Mouse (Mus musculus): ENCODE data around the gene Spata31d1a. TPM values are rescaled to one million over a fixed set of nuclear protein-coding genes. Genes with fewer than 3 reads are reported as not detected.

The Spata31d1a gene
- polyA plus RNA-seq, 1 experiment from 2014 or later = not detected

DNA sequence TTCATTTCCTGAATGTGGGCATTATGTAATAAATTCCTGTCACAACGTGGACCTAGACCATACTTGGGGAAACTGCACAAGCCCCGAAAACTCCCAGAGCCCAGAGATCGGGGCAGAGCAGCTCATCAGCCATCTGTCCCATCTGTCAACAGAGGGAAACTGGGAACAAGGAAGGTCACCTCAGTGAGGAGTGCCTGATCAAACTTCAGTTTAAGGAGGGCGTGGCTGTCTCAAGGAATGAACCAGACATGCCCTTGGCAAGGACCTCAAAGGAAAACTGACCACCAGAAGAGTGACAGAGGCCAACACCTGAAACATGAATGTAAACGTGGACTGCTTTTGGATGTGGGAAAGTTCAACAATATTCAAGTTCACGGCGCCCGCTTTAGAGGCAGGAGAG, 48.7 kb downstream of the Spata31d1a start:
- ATAC-seq (ENCODE audit: insufficient read depth, low FRiP score, low read depth) = no peak
- no peak overlapping the region for H3K27ac ChIP-seq
- peaks cover 10% of the 10 kb centered on the region for H3K36me3 ChIP-seq
- WGBS = 74% methylated on average over 8 of the region's 8 CpGs
- H3K27me3 ChIP-seq (replicated peaks) = no peaks in the 10 kb centered on the region
- H3K4me1 ChIP-seq = peaks cover 5% of the 10 kb centered on the region; the same call in 1 of the 2 replicates
- H3K4me3 ChIP-seq (replicated peaks) = no peak overlapping the region
- H3K4me2 ChIP-seq = no peak overlapping the region
- H3K9ac ChIP-seq = no peak overlapping the region
- H3K9me3 ChIP-seq = no peaks in the 10 kb centered on the region

DNA sequence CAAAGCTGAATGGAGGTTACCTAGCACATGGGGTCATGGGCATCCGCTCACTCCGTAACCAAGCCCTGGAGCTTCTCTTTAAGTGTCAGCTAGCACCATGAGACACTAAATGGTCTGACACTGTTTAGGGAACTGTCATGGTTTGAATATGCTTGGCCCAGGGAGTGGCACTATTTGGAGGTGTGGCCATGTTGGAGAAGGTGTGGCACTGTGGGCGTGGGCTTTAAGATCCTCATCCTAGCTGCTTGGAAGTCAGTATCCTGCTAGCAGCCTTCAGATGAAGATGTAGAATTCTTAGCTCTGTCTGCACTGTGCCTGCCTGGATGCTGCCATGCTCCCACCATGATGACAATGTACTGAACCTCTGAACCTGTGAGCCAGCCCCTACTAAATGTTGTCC, 49.8 kb downstream of the Spata31d1a start:
- Histone ChIP-seq H3K27me3 (replicated peaks) (no peaks in the 10 kb centered on the region), H3K36me3 (peaks cover 10% of the 10 kb centered on the region), H3K4me1 (peaks cover 5% of the 10 kb centered on the region; the same call in 1 of the 2 replicates), H3K4me2 (no peak overlapping the region), H3K9ac (no peak overlapping the region), H3K9me3 (no peaks in the 10 kb centered on the region), H3K27ac (no peak overlapping the region), H3K4me3 (replicated peaks) (no peak overlapping the region)
- 98% methylated on average over 3 of the region's 3 CpGs for WGBS
- no peak for ATAC-seq (ENCODE audit: insufficient read depth, low FRiP score, low read depth)

DNA sequence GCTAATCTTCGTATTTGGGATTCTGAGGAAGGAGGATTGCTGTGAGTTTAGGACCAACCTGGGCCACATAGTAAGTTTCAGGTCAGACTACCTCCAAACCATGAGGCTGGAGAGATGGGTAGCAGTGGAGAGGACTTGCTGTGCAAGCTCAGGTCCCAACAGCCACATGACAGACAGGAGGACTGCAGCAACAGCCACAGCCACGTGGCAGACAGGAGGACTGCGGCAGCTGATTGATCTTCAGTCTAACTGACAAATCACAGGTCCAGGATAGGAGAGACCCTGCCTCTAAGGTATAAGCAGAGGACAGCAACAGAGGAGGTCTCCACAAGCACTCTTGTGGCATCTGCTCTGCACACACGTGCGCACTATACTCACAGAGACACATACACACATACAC, 52.3 kb downstream of the Spata31d1a start:
- Histone ChIP-seq H3K9ac (no peak overlapping the region), H3K27me3 (replicated peaks) (no peaks in the 10 kb centered on the region), H3K4me1 (peaks cover 11% of the 10 kb centered on the region; the same call in 1 of the 2 replicates), H3K4me2 (no peak overlapping the region), H3K27ac (no peak overlapping the region), H3K36me3 (peaks cover 5% of the 10 kb centered on the region), H3K4me3 (replicated peaks) (no peak overlapping the region), H3K9me3 (no peaks in the 10 kb centered on the region)
- 74% methylated on average over 5 of the region's 5 CpGs for WGBS
- no peak for ATAC-seq (ENCODE audit: insufficient read depth, low FRiP score, low read depth)

DNA sequence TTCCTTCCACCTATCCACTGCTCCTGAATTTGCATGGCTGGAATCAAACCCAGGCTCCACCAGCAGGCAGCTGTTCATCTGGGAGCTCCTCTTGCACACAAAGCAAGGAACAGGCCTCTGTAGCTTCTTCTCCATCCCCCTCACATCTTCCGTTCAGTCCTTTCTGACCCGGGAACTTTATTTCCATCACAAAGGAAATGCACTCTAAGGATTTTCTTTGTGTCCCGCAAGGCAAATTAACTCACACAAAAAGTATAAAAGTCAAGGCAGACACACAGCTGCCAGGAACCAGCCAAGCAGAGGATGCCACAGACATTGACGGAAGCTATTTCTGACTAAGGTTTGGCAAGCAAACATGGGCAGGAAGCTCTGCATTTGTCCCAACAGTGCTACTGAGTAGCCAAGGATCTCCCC, 53.1 kb downstream of the Spata31d1a start:
- no peak overlapping the region for H3K4me3 ChIP-seq (replicated peaks)
- H3K9ac ChIP-seq = no peak overlapping the region
- H3K4me2 ChIP-seq = no peak overlapping the region
- ATAC-seq (ENCODE audit: insufficient read depth, low FRiP score, low read depth) = no peak
- H3K27ac ChIP-seq = peak overlapping the region; percentile 11; the same call in 1 of the 2 replicates
- H3K36me3 ChIP-seq = peaks cover 2% of the 10 kb centered on the region
- H3K27me3 ChIP-seq (replicated peaks) = no peaks in the 10 kb centered on the region
- no peaks in the 10 kb centered on the region for H3K9me3 ChIP-seq
- peaks cover 12% of the 10 kb centered on the region; the same call in 1 of the 2 replicates for H3K4me1 ChIP-seq
- 72% methylated on average over 4 of the region's 4 CpGs for WGBS

DNA sequence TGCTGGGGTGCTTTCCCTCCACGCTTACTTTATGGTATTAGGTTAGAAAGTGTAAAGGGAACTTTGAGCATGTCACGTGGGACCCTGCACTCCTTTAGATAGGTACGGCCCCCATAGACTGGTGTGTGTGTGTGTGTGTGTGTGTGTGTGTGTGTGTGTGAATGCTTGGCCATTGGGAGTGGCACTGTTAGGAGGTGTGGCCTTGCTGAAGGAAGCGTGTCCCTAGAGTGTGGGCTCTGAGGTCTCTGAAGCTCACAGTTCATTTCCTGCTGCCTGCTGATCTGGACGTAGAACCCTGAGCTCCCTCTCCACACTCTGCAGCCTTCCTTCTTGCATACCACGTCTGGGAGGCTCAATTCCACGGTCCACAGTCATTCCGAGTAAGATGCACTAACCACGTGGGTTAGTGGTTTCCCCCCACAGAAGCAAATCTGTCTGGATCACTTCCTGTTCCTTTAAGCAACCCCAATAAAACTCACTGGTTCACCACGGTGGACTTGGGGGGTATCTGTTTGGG, 53.8 kb downstream of the Spata31d1a start:
- no peak for ATAC-seq (ENCODE audit: insufficient read depth, low FRiP score, low read depth)
- no peak overlapping the region for H3K4me2 ChIP-seq
- H3K27me3 ChIP-seq (replicated peaks) = no peaks in the 10 kb centered on the region
- H3K27ac ChIP-seq = 0 out of 2 replicates have a peak overlapping the region, but pooled peaks have one; percentile 5
- peaks cover 12% of the 10 kb centered on the region; the same call in 1 of the 2 replicates for H3K4me1 ChIP-seq
- H3K9ac ChIP-seq = no peak overlapping the region
- no peaks in the 10 kb centered on the region for H3K9me3 ChIP-seq
- WGBS = 66% methylated on average over 10 of the region's 10 CpGs
- H3K4me3 ChIP-seq (replicated peaks) = no peak overlapping the region
- H3K36me3 ChIP-seq = no peaks in the 10 kb centered on the region; the same call in 1 of the 2 replicates

DNA sequence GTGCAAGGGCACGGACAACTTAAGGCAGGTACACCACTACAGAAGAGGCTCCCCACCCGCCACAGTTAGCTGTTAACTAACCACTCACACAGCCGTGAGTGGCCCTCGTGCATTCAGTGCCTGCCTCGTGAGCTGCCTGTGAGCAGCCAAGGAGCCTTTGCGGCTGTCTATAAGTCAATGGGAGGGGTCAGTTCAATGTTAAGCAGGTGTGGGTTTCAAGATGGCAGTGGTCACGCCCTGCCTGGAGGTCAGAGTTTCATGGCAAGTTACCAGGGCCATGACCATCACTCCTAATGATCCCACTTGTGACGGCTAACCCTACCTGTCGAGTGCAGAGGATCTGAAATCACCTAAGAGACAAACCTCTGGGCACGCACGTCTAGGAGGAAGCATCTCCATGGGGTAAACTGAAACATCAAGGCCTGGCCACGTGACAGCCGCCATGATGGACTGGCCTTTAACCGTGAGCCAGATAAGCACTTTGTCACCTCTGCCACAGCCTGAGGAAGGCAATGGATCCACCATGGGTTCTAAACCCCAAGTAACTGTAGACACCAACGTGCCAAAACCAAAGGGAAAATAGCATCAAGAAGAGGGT, 54.3 kb downstream of the Spata31d1a start:
- ATAC-seq (ENCODE audit: insufficient read depth, low FRiP score, low read depth) = no peak
- Histone ChIP-seq H3K9me3 (no peaks in the 10 kb centered on the region), H3K27ac (no peak overlapping the region), H3K9ac (no peak overlapping the region), H3K36me3 (no peaks in the 10 kb centered on the region; the same call in 1 of the 2 replicates), H3K4me3 (replicated peaks) (no peak overlapping the region), H3K4me2 (no peak overlapping the region), H3K4me1 (peaks cover 12% of the 10 kb centered on the region; the same call in 1 of the 2 replicates), H3K27me3 (replicated peaks) (no peaks in the 10 kb centered on the region)
- 90% methylated on average over 15 of the region's 15 CpGs for WGBS

DNA sequence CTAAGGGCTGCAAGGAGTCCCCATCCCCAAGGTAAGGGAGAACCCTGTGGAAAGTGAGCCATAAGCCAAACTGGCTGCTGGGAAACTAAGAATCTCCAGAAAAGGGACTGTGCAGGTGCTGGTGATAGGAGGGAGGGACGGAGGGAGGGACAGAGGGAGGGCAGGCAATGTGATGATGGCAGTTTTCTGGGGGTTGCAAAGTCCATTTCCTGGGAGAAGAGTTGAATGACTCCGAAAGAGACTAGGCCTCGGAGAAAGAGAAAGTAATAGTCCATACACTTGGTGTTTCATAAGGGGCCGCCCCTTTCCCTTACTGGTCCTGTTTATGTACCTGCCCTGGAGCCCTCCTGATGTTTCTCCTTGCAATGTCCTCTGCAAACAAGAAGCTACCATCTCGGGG, 55.7 kb downstream of the Spata31d1a start:
- Histone ChIP-seq H3K4me1 (peaks cover 12% of the 10 kb centered on the region; the same call in 1 of the 2 replicates), H3K27ac (no peak overlapping the region), H3K9me3 (no peaks in the 10 kb centered on the region), H3K27me3 (replicated peaks) (no peaks in the 10 kb centered on the region), H3K4me2 (no peak overlapping the region), H3K4me3 (replicated peaks) (no peak overlapping the region), H3K36me3 (no peaks in the 10 kb centered on the region), H3K9ac (no peak overlapping the region)
- WGBS = 81% methylated on average over 5 of the region's 5 CpGs
- no peak for ATAC-seq (ENCODE audit: insufficient read depth, low FRiP score, low read depth)

DNA sequence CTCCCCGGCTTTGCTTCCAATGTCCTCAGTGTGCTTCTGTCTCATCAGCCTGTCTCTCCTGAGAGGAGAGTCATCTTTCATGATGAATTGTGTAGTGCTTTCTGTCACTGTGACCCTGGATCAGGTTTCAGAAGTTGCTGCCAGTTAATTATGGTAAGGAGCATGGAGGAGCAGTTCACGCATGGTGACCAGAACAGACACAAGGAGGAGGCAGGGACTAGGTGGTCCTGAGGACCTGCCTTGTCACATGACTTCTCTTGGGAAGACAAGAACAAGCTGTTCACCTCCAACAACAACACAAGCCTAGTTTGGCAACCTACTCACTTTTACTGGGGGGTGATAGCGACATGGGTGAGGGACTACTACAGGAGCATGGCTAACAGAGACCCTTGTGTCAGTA, 57.0 kb downstream of the Spata31d1a start:
- ATAC-seq (ENCODE audit: insufficient read depth, low FRiP score, low read depth) = no peak

DNA sequence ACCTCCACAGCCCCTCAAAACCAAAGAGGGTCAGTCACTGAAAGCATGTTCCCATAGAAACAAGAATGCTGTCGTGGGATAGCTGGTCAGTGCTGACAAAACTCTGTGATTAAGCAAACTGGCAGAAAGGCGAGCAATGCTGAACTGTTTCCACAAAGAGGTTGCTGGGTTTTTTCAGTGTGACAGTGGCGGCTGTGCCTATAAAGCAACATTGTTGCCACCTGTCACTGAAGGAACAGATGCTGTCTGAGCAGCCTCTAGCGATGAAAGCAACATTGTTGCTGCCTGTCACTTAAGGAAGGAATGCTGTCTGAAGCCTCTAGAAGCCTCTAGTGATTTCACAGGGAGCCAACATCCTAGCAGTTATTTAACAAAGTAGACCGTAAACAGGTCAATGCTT, 57.5 kb downstream of the Spata31d1a start:
- no peak overlapping the region for H3K4me2 ChIP-seq
- 60% methylated on average over 5 of the region's 5 CpGs for WGBS
- H3K4me3 ChIP-seq (replicated peaks) = no peak overlapping the region

More for the DNA sequence above, 57.0 kb downstream of the Spata31d1a start:
- Histone ChIP-seq H3K27ac (no peak overlapping the region), H3K36me3 (no peaks in the 10 kb centered on the region; the same call in 1 of the 2 replicates), H3K4me1 (peaks cover 12% of the 10 kb centered on the region; the same call in 1 of the 2 replicates), H3K4me2 (no peak overlapping the region), H3K9me3 (no peaks in the 10 kb centered on the region), H3K9ac (no peak overlapping the region), H3K4me3 (replicated peaks) (no peak overlapping the region), H3K27me3 (replicated peaks) (no peaks in the 10 kb centered on the region)
- 64% methylated on average over 3 of the region's 3 CpGs for WGBS

More for the DNA sequence above, 57.5 kb downstream of the Spata31d1a start:
- no peak overlapping the region for H3K9ac ChIP-seq
- H3K36me3 ChIP-seq = no peaks in the 10 kb centered on the region; the same call in 1 of the 2 replicates
- no peaks in the 10 kb centered on the region for H3K9me3 ChIP-seq
- no peak for ATAC-seq (ENCODE audit: insufficient read depth, low FRiP score, low read depth)
- H3K27ac ChIP-seq = no peak overlapping the region
- peaks cover 12% of the 10 kb centered on the region; the same call in 1 of the 2 replicates for H3K4me1 ChIP-seq
- H3K27me3 ChIP-seq (replicated peaks) = no peaks in the 10 kb centered on the region

Other genes starting within 250 kb of the Spata31d1a start
- gene Agtpbp1, start 125.1 kb downstream of the Spata31d1a start, polyA plus RNA-seq (2015; fragmentation: Nextera tagmentation; extraction: Ambion mirVana) = 19.0 and 20.1 TPM in 2 replicates
- 83.3 and 86.7 TPM in 2 replicates for gene Naa35, start 125.1 kb downstream of the Spata31d1a start, polyA plus RNA-seq (2015; fragmentation: Nextera tagmentation; extraction: Ambion mirVana)
- 77.2 and 80.9 TPM in 2 replicates for gene Golm1, start 34.5 kb downstream of the Spata31d1a start, polyA plus RNA-seq (2015; fragmentation: Nextera tagmentation; extraction: Ambion mirVana)
- not detected in 2 replicates for gene 4921517D22Rik, start 16.2 kb downstream of the Spata31d1a start, polyA plus RNA-seq (2015; fragmentation: Nextera tagmentation; extraction: Ambion mirVana)
- gene Spata31d1b, start 2.0 kb upstream of the Spata31d1a start, polyA plus RNA-seq (2015; fragmentation: Nextera tagmentation; extraction: Ambion mirVana) = not detected in 2 replicates
- not detected in 2 replicates for gene Spata31d1d, start 21.4 kb upstream of the Spata31d1a start, polyA plus RNA-seq (2015; fragmentation: Nextera tagmentation; extraction: Ambion mirVana)
- gene 1700014D04Rik, start 36.4 kb upstream of the Spata31d1a start, polyA plus RNA-seq (2015; fragmentation: Nextera tagmentation; extraction: Ambion mirVana) = not detected in 2 replicates
- gene Isca1, start 59.5 kb upstream of the Spata31d1a start, polyA plus RNA-seq (2015; fragmentation: Nextera tagmentation; extraction: Ambion mirVana) = 121 and 127 TPM in 2 replicates
- gene Gm49354, start 71.9 kb upstream of the Spata31d1a start, polyA plus RNA-seq (2015; fragmentation: Nextera tagmentation; extraction: Ambion mirVana) = not detected in 2 replicates
- 48.1 and 50.6 TPM in 2 replicates for gene Tut7, start 112.8 kb upstream of the Spata31d1a start, polyA plus RNA-seq (2015; fragmentation: Nextera tagmentation; extraction: Ambion mirVana)

All from stomach, embryonic 15.5 days (tissue).